Mouse (Mus musculus) liver, postnatal 0 days (tissue): ENCODE data around the gene Eif3c. TPM values are rescaled to one million over a fixed set of nuclear protein-coding genes. Genes with fewer than 3 reads are reported as not detected.

Experiments used
- ATAC-seq: fragments of 200-750 bp; cut with Nextera tagmentation; 2 replicates; pipeline ENCODE4 v1.8.0; 2017; ENCODE audit warnings: mild to moderate bottlenecking, moderate library complexity
- DNase-seq: peaks from one replicate; pipeline ENCODE4 v3.0.0-alpha.2; 2016
- H3K27ac ChIP-seq: fragments of 300-500 bp; sonication (generic); 2 replicates; pipeline ENCODE4 v1.5.1; 2014; ENCODE audit warnings: antibody characterized with exemption, moderate library complexity, mild to moderate bottlenecking, low read depth
- H3K27me3 ChIP-seq: fragments of 300-500 bp; sonication (generic); 2 replicates; pipeline ENCODE4 v1.6.1; 2014; ENCODE audit warnings: low read length, control low read depth, mixed read lengths; ENCODE audit not compliant: insufficient read depth
- H3K36me3 ChIP-seq: fragments of 300-500 bp; sonication (generic); replicated peaks from 2 replicates; pipeline ENCODE4 v1.6.1; 2014; ENCODE audit warnings: mild to moderate bottlenecking, control low read depth, low read length, moderate library complexity, mixed read lengths; ENCODE audit not compliant: insufficient read depth
- H3K4me1 ChIP-seq: fragments of 300-500 bp; sonication (generic); 2 replicates; pipeline ENCODE4 v1.6.1; 2014; ENCODE audit warnings: antibody characterized with exemption, mild to moderate bottlenecking, control low read depth; ENCODE audit not compliant: insufficient read depth
- H3K4me2 ChIP-seq: fragments of 300-500 bp; sonication (generic); 2 replicates; pipeline ENCODE4 v1.6.1; 2014; ENCODE audit warnings: low read depth, mild to moderate bottlenecking, low read length, moderate library complexity, mixed read lengths
- H3K4me3 ChIP-seq: fragments of 300-500 bp; sonication (generic); 2 replicates; pipeline ENCODE4 v1.5.1; 2014; ENCODE audit warnings: low read depth, low read length
- H3K9ac ChIP-seq: fragments of 300-500 bp; sonication (generic); replicated peaks from 2 replicates; pipeline ENCODE4 v1.6.1; 2014; ENCODE audit warnings: mild to moderate bottlenecking, moderate library complexity
- H3K9me3 ChIP-seq: fragments of 300-500 bp; sonication (generic); 2 replicates; pipeline ENCODE4 v1.6.1; 2016; ENCODE audit warnings: mild to moderate bottlenecking, control low read depth, low read length, mixed read lengths
- CTCF ChIP-seq: sonication (generic); IDR thresholded peaks from 2 replicates; pipeline ENCODE4 v1.5.1; 2016; ENCODE audit warnings: antibody characterized with exemption, low read depth
- EP300 ChIP-seq: IDR thresholded peaks from 2 replicates; pipeline ENCODE4 v1.6.1; 2016; ENCODE audit warnings: antibody characterized with exemption, low read depth, mild to moderate bottlenecking
- WGBS: fragments of 180-500 bp; shearing (Covaris S2); extraction: QIAGEN DNeasy Blood & Tissue Kit; methylation state at CpG from one replicate; pipeline ENCODE4 v1.1.7; 2014; ENCODE audit not compliant: insufficient replicate concordance; 5-methylcytosine and 5-hydroxymethylcytosine counted together
- polyA plus RNA-seq: library from polyadenylated mRNA; unstranded; fragments of >200 nt; fragmentation: Nextera tagmentation; extraction: Ambion mirVana; gene quantifications from 2 replicates; pipeline ENCODE4 v1.2.1, GENCODE M21; 2015

The Eif3c gene
- polyA plus RNA-seq, 1 experiment from 2014 or later = 90.9 TPM

GRCm38 (mm10) chr7:126581661-126582060, 15.4 kb upstream of the Eif3c start:
- TF ChIP-seq EP300 (no peak), CTCF (no peak)
- no peak for DNase-seq
- Histone ChIP-seq H3K36me3 (peaks cover 10% of the 10 kb centered on the region), H3K9ac (0 out of 2 replicates have a peak overlapping the region, but pooled peaks have one; percentile 16), H3K27me3 (no peaks in the 10 kb centered on the region), H3K4me1 (peaks cover 14% of the 10 kb centered on the region), H3K9me3 (no peaks in the 10 kb centered on the region), H3K27ac (no peak overlapping the region), H3K4me3 (no peak overlapping the region), H3K4me2 (no peak overlapping the region)
- 77% methylated on average over 6 of the region's 6 CpGs for WGBS
- no peak for ATAC-seq

GRCm38 (mm10) chr7:126579172-126579571, 13.0 kb upstream of the Eif3c start:
- Histone ChIP-seq H3K9ac (no peak overlapping the region), H3K4me2 (no peak overlapping the region), H3K27me3 (no peaks in the 10 kb centered on the region), H3K4me1 (peaks cover 13% of the 10 kb centered on the region), H3K9me3 (no peaks in the 10 kb centered on the region), H3K4me3 (no peak overlapping the region), H3K27ac (no peak overlapping the region), H3K36me3 (peaks cover 16% of the 10 kb centered on the region)
- DNase-seq (peak; percentile 58), ATAC-seq (no peak)
- WGBS = 72% methylated on average over 8 of the region's 8 CpGs
- TF ChIP-seq CTCF (peak; percentile 72), EP300 (no peak)

GRCm38 (mm10) chr7:126576946-126577345, 10.7 kb upstream of the Eif3c start:
- WGBS = 45% methylated on average over 8 of the region's 8 CpGs
- H3K9ac ChIP-seq = no peak overlapping the region
- peaks cover 22% of the 10 kb centered on the region for H3K36me3 ChIP-seq
- H3K4me2 ChIP-seq = no peak overlapping the region
- peaks cover 2% of the 10 kb centered on the region; the same call in 1 of the 2 replicates for H3K4me1 ChIP-seq
- no peaks in the 10 kb centered on the region for H3K9me3 ChIP-seq
- DNase-seq (peak; percentile 80), ATAC-seq (no peak)
- no peak overlapping the region for H3K27ac ChIP-seq
- H3K27me3 ChIP-seq = no peaks in the 10 kb centered on the region
- TF ChIP-seq EP300 = no peak
- TF ChIP-seq CTCF = peak; percentile 79
- no peak overlapping the region for H3K4me3 ChIP-seq

GRCm38 (mm10) chr7:126565693-126566092, 518 bp downstream of the Eif3c start:
- Histone ChIP-seq H3K27me3 (no peaks in the 10 kb centered on the region), H3K27ac (peak overlapping the region; percentile 95), H3K9me3 (no peaks in the 10 kb centered on the region), H3K36me3 (peaks cover 34% of the 10 kb centered on the region), H3K4me1 (0 out of 2 replicates have a peak, but pooled peaks cover 3% of the 10 kb centered on the region), H3K4me3 (peak overlapping the region; percentile 100), H3K9ac (peak overlapping the region; percentile 95), H3K4me2 (peak overlapping the region; percentile 79)
- ATAC-seq (peak; percentile 51), DNase-seq (no peak)
- WGBS = 1% methylated on average over 18 of the region's 28 CpGs
- no peak for TF ChIP-seq CTCF
- TF ChIP-seq EP300 = no peak

GRCm38 (mm10) chr7:126556635-126557034, 9.6 kb downstream of the Eif3c start:
- Histone ChIP-seq H3K4me3 (no peak overlapping the region), H3K9me3 (no peaks in the 10 kb centered on the region), H3K4me1 (no peaks in the 10 kb centered on the region), H3K36me3 (peaks cover 86% of the 10 kb centered on the region), H3K4me2 (no peak overlapping the region), H3K9ac (no peak overlapping the region), H3K27me3 (no peaks in the 10 kb centered on the region), H3K27ac (no peak overlapping the region)
- TF ChIP-seq EP300 = no peak
- TF ChIP-seq CTCF = no peak
- 94% methylated on average over 5 of the region's 5 CpGs for WGBS
- ATAC-seq (no peak), DNase-seq (no peak)

- Histone ChIP-seq H3K36me3 (peaks cover 93% of the 10 kb centered on the region), H3K27ac (no peak overlapping the region), H3K27me3 (no peaks in the 10 kb centered on the region), H3K4me3 (no peak overlapping the region), H3K9ac (no peak overlapping the region), H3K4me2 (no peak overlapping the region), H3K9me3 (no peaks in the 10 kb centered on the region), H3K4me1 (no peaks in the 10 kb centered on the region)
- DNase-seq = no peak
- WGBS = 88% methylated on average over 1 of the region's 1 CpGs
- ATAC-seq = no peak
- TF ChIP-seq CTCF (peak; percentile 49), EP300 (no peak)
Observed at GRCm38 (mm10) chr7:126554796-126555195, 11.4 kb downstream of the Eif3c start.

- no peak overlapping the region for H3K27ac ChIP-seq
- WGBS = 88% methylated on average over 2 of the region's 2 CpGs
Observed at GRCm38 (mm10) chr7:126545631-126546030, 20.6 kb downstream of the Eif3c start.

More at GRCm38 (mm10) chr7:126545631-126546030, 20.6 kb downstream of the Eif3c start:
- DNase-seq (no peak), ATAC-seq (no peak)
- Histone ChIP-seq H3K4me3 (no peak overlapping the region), H3K4me1 (no peaks in the 10 kb centered on the region), H3K9me3 (no peaks in the 10 kb centered on the region), H3K27me3 (no peaks in the 10 kb centered on the region), H3K9ac (no peak overlapping the region), H3K4me2 (no peak overlapping the region), H3K36me3 (peaks cover 50% of the 10 kb centered on the region)
- TF ChIP-seq CTCF (no peak), EP300 (no peak)
